Mouse (Mus musculus): Measurements from ENCODE around the gene Arl6ip6.

- no peak for TF ChIP-seq CTCF (IDR thresholded peaks at IDR 0.05; ENCODE audit: low read depth, low read length)
- no peak for TF ChIP-seq TAL1 (conservative IDR thresholded peaks at IDR 0.05; ENCODE audit: low read depth, low read length)
- TF ChIP-seq GATA2 (IDR thresholded peaks at IDR 0.05; ENCODE audit: borderline replicate concordance, low read depth, low read length), result no peak
Observed at GRCm38 (mm10) chr2:53189811-53190210, 1.7 kb upstream of the Arl6ip6 start.
